Mouse (Mus musculus) CH12.LX (cell line): ENCODE measurements around the gene Capg. TPM values are rescaled to one million over a fixed set of nuclear protein-coding genes. Genes with fewer than 3 reads are reported as not detected.

Source experiments
- DNase-seq: peaks from one replicate; pipeline ENCODE4 v3.0.0-alpha.2; 2013; ENCODE audit errors: extremely low read depth
- H3K27ac ChIP-seq: 2 replicates; pipeline ENCODE4 v1.5.1; 2012; ENCODE audit warnings: low read depth, mild to moderate bottlenecking, control low read depth, moderate library complexity; ENCODE audit not compliant: insufficient read depth
- H3K27me3 ChIP-seq: replicated peaks from 2 replicates; pipeline ENCODE3; 2012; ENCODE audit warnings: inconsistent platforms
- H3K36me3 ChIP-seq, 2 experiments: replicated peaks in 1 of 2; 2 replicates each; pipeline versions ENCODE3 to v1.6.1; 2012; ENCODE audit warnings: inconsistent platforms in 1 of 2, low read length in 1 of 2, mild to moderate bottlenecking in 1 of 2, mixed read lengths in 1 of 2, moderate library complexity in 1 of 2; ENCODE audit not compliant: control insufficient read depth in 1 of 2, insufficient read depth in 1 of 2
- H3K4me1 ChIP-seq, 2 experiments: 2 replicates each; pipeline ENCODE4 v1.6.1; 2012; ENCODE audit warnings: inconsistent platforms in 1 of 2, moderate library complexity in 1 of 2; ENCODE audit not compliant: insufficient read depth in 2 of 2, control insufficient read depth in 1 of 2
- H3K4me2 ChIP-seq: 2 replicates; pipeline ENCODE4 v1.6.1; 2012; ENCODE audit warnings: low read depth, mild to moderate bottlenecking, control low read depth; ENCODE audit not compliant: poor library complexity, insufficient read depth, severe bottlenecking
- H3K4me3 ChIP-seq, 3 experiments: fragments of 150-350 bp in 1 of 3; sonication (generic) in 1 of 3; replicated peaks in 1 of 3; 2 replicates each; pipeline versions ENCODE3 to v1.5.1; 2011 to 2012; ENCODE audit warnings: low read depth in 2 of 3, low read length in 2 of 3, mild to moderate bottlenecking in 2 of 3, moderate library complexity in 2 of 3, control low read depth in 1 of 3, improper control_type of control experiment in 1 of 3, inconsistent platforms in 1 of 3, mixed read lengths in 1 of 3; ENCODE audit not compliant: poor library complexity in 1 of 3
- H3K79me2 ChIP-seq: replicated peaks from 2 replicates; pipeline ENCODE4 v1.6.1; 2012; ENCODE audit warnings: mild to moderate bottlenecking, moderate library complexity; ENCODE audit not compliant: control insufficient read depth, poor library complexity, insufficient read depth, severe bottlenecking; ENCODE audit errors: extremely low read depth
- H3K9ac ChIP-seq: 2 replicates; pipeline ENCODE4 v1.6.1; 2012; ENCODE audit warnings: low read depth, mild to moderate bottlenecking, control low read depth, moderate library complexity; ENCODE audit not compliant: insufficient read depth
- H3K9me3 ChIP-seq: replicated peaks from 2 replicates; pipeline ENCODE3; 2012; ENCODE audit warnings: low read length, inconsistent platforms, mixed read lengths
- BHLHE40 ChIP-seq: IDR thresholded peaks from 2 replicates; pipeline ENCODE4 v1.6.1; 2011; ENCODE audit warnings: mild to moderate bottlenecking, low read depth, low read length, improper control_type of control experiment
- CHD2 ChIP-seq: IDR thresholded peaks from 2 replicates; pipeline ENCODE4 v1.6.1; 2011; ENCODE audit warnings: low read length, improper control_type of control experiment
- CTCF ChIP-seq, 2 experiments: IDR thresholded peaks in 1 of 2; conservative IDR thresholded peaks in 1 of 2; 2 replicates each; pipeline ENCODE4 v1.5.1; 2011 to 2012; ENCODE audit warnings: low read depth in 2 of 2, low read length in 2 of 2, improper control_type of control experiment in 1 of 2, inconsistent platforms in 1 of 2, mild to moderate bottlenecking in 1 of 2, moderate library complexity in 1 of 2
- E2F4 ChIP-seq: IDR thresholded peaks from 2 replicates; pipeline ENCODE4 v1.6.1; 2011; ENCODE audit warnings: low read depth, low read length, improper control_type of control experiment; ENCODE audit not compliant: insufficient replicate concordance
- ELF1 ChIP-seq: IDR thresholded peaks from 2 replicates; pipeline ENCODE4 v1.6.1; 2014; ENCODE audit warnings: low read depth, mild to moderate bottlenecking, inconsistent platforms, low read length, improper control_type of control experiment
- GABPA ChIP-seq: IDR thresholded peaks from 2 replicates; pipeline ENCODE4 v1.6.1; 2012; ENCODE audit warnings: low read depth, low read length, improper control_type of control experiment, inconsistent platforms; ENCODE audit not compliant: insufficient replicate concordance
- HCFC1 ChIP-seq: IDR thresholded peaks from 2 replicates; pipeline ENCODE4 v1.6.1; 2012; ENCODE audit warnings: low read depth, mild to moderate bottlenecking, inconsistent platforms, low read length, improper control_type of control experiment
- IRF4 ChIP-seq: IDR thresholded peaks from 2 replicates; pipeline ENCODE4 v1.6.1; 2014; ENCODE audit warnings: low read depth, mild to moderate bottlenecking, inconsistent platforms, low read length, improper control_type of control experiment
- JUN ChIP-seq: IDR thresholded peaks from 2 replicates; pipeline ENCODE4 v1.6.1; 2011; ENCODE audit warnings: low read depth, mild to moderate bottlenecking, low read length, improper control_type of control experiment, moderate library complexity; ENCODE audit not compliant: insufficient read depth
- KAT2A ChIP-seq: IDR thresholded peaks from 2 replicates; pipeline ENCODE4 v1.6.1; 2012; ENCODE audit warnings: low read length, improper control_type of control experiment, inconsistent platforms; ENCODE audit not compliant: insufficient replicate concordance
- MAX ChIP-seq: IDR thresholded peaks from 2 replicates; pipeline ENCODE4 v1.6.1; 2011; ENCODE audit warnings: low read length, improper control_type of control experiment
- MAZ ChIP-seq: IDR thresholded peaks from 2 replicates; pipeline ENCODE4 v1.6.1; 2012; ENCODE audit warnings: low read depth, mild to moderate bottlenecking, inconsistent platforms, low read length, improper control_type of control experiment, moderate library complexity
- MEF2A ChIP-seq: IDR thresholded peaks from 2 replicates; pipeline ENCODE4 v1.6.1; 2014; ENCODE audit warnings: low read depth, mild to moderate bottlenecking, inconsistent platforms, low read length, improper control_type of control experiment, borderline replicate concordance
- MXI1 ChIP-seq: IDR thresholded peaks from 2 replicates; pipeline ENCODE4 v1.6.1; 2011; ENCODE audit warnings: mild to moderate bottlenecking, low read depth, low read length, improper control_type of control experiment
- MYC ChIP-seq: IDR thresholded peaks from 2 replicates; pipeline ENCODE4 v1.6.1; 2011; ENCODE audit warnings: low read depth, mild to moderate bottlenecking, improper control_type of control experiment, low read length
- NELFE ChIP-seq: IDR thresholded peaks from 2 replicates; pipeline ENCODE4 v1.6.1; 2011; ENCODE audit warnings: low read depth, low read length, improper control_type of control experiment
- NRF1 ChIP-seq: IDR thresholded peaks from 2 replicates; pipeline ENCODE4 v1.6.1; 2014; ENCODE audit warnings: low read depth, mild to moderate bottlenecking, inconsistent platforms, low read length, improper control_type of control experiment, moderate library complexity
- POLR2A ChIP-seq: IDR thresholded peaks from 2 replicates; pipeline ENCODE4 v1.6.1; 2011; ENCODE audit warnings: low read depth, mild to moderate bottlenecking, improper control_type of control experiment, low read length
- POLR2AphosphoS2 ChIP-seq: IDR thresholded peaks from 2 replicates; pipeline ENCODE4 v1.6.1; 2011; ENCODE audit warnings: low read depth, low read length, improper control_type of control experiment
- SIN3A ChIP-seq: IDR thresholded peaks from 2 replicates; pipeline ENCODE4 v1.6.1; 2012; ENCODE audit warnings: low read length, improper control_type of control experiment, inconsistent platforms
- TBP ChIP-seq: conservative IDR thresholded peaks from 2 replicates; pipeline ENCODE4 v1.6.1; 2011; ENCODE audit warnings: low read depth, low read length, improper control_type of control experiment
- TCF12 ChIP-seq: IDR thresholded peaks from 2 replicates; pipeline ENCODE4 v1.6.1; 2014; ENCODE audit warnings: low read depth, mild to moderate bottlenecking, inconsistent platforms, low read length, improper control_type of control experiment
- UBTF ChIP-seq: IDR thresholded peaks from 2 replicates; pipeline ENCODE4 v1.6.1; 2012; ENCODE audit warnings: low read depth, mild to moderate bottlenecking, inconsistent platforms, low read length, improper control_type of control experiment, moderate library complexity
- ZC3H11A ChIP-seq: IDR thresholded peaks from 2 replicates; pipeline ENCODE4 v1.6.1; 2012; ENCODE audit warnings: low read depth, mild to moderate bottlenecking, inconsistent platforms, low read length, improper control_type of control experiment
- ZMIZ1 ChIP-seq: IDR thresholded peaks from 2 replicates; pipeline ENCODE4 v1.6.1; 2012; ENCODE audit warnings: low read depth, mild to moderate bottlenecking, inconsistent platforms, low read length, improper control_type of control experiment
- ZNF384 ChIP-seq: IDR thresholded peaks from 2 replicates; pipeline ENCODE4 v1.6.1; 2012; ENCODE audit warnings: low read depth, low read length, improper control_type of control experiment, inconsistent platforms
- dilution Hi-C: fragments of 300-500 bp; cut with MboI; formaldehyde crosslinking; loops from 2 replicates; pipeline ENCODE4 v1.14.3; 2020; ENCODE audit warnings: low sequenced_read_pairs; ENCODE audit not compliant: extremely low pct_unique_long_range_greater_than_20kb, extremely low pct_ligation_motif_present
- in situ Hi-C: fragments of 300-500 bp; cut with MboI; formaldehyde crosslinking; loops from 3 replicates; pipeline ENCODE4 v1.14.3; 2019; ENCODE audit warnings: low sequenced_read_pairs, low pct_ligation_motif_present, low pct_unique_long_range_greater_than_20kb, mixed read lengths
- polyA plus RNA-seq: library from polyadenylated mRNA; unstranded; fragments of >175 nt; gene quantifications from 2 replicates; pipeline ENCODE4 v1.2.1, GENCODE M21; 2012; ENCODE audit warnings: low read depth; ENCODE audit not compliant: insufficient read length
- total RNA-seq, 2 experiments: library from RNA; depleted of rRNA; stranded (reverse); fragments of 300-350 nt in 1 of 2; fragments of >200 nt in 1 of 2; gene quantifications; 2 replicates each; pipeline ENCODE4 v1.2.3; 2012 to 2014

Gene Capg
- total and polyA plus RNA-seq, 3 experiments = 175 to 264 (median 196) TPM

DNA sequence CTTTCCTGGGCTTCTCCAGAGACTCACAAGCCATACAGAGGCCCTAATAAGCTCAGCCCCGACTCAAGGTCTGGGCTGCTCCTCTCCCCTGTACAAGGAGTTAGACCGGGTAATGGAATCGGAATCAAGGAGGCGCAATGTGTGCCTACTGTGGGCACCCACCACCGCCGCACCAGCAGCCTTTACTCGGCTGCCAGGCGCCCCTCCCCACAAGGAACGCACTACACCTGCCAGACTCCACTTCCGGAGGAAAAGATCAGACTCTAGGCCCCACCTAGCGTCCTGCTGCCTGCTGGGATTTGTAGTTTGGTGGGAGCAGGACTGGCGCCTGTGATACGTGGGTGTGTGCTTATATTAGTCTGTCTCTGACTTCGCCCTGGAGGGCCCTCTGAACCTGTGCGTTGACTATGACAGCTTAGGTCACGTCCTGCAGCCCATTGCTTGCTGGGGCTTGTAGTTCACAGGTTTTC lies 5.6 kb upstream of the Capg start:
- no peaks in the 10 kb centered on the region for H3K36me3 ChIP-seq
- H3K4me1 ChIP-seq = peaks cover 4 to 39% of the 10 kb centered on the region in 2 experiments; a peak in 3 of 4 replicates
- dilution Hi-C loops = no loop called here
- DNase-seq = peak; percentile 94
- in situ Hi-C loops = loop anchor here (5.0 kb wide), 1 partner anchor 111 kb away; no protein-coding TSS in a partner anchor
- H3K4me3 ChIP-seq = peak overlapping the region; percentile 36 to 53 (median 52)
- TF ChIP-seq JUN (no peak), E2F4 (0 out of 2 replicates have a peak, but pooled peaks have one; percentile 20), MEF2A (no peak), POLR2AphosphoS2 (no peak), TBP (no peak), ZMIZ1 (peak; percentile 42; the same call in 1 of the 2 replicates), MAX (no peak), MXI1 (no peak), MAZ (peak; percentile 67; the same call in 1 of the 2 replicates), BHLHE40 (0 out of 2 replicates have a peak, but pooled peaks have one; percentile 24), POLR2A (peak; percentile 81), ELF1 (peak; percentile 87), UBTF (no peak), CHD2 (peak; percentile 53; the same call in 1 of the 2 replicates), TCF12 (peak; percentile 53; the same call in 1 of the 2 replicates), NELFE (peak; percentile 69), ZNF384 (no peak), KAT2A (peak; percentile 95; the same call in 1 of the 2 replicates), CTCF (conservative IDR thresholded peaks at IDR 0.05 in 1 of 2, IDR thresholded peaks at IDR 0.05 in 1 of 2; ENCODE audit: low read depth in 2 of 2, low read length in 2 of 2) (no peak), NRF1 (0 out of 2 replicates have a peak, but pooled peaks have one; percentile 27), GABPA (peak; percentile 59; the same call in 1 of the 2 replicates), MYC (peak; percentile 29; the same call in 1 of the 2 replicates), ZC3H11A (no peak), HCFC1 (peak; percentile 98), IRF4 (0 out of 2 replicates have a peak, but pooled peaks have one; percentile 44), SIN3A (peak; percentile 58)
- H3K9ac ChIP-seq = peak overlapping the region; percentile 15
- no peaks in the 10 kb centered on the region for H3K27me3 ChIP-seq
- H3K27ac ChIP-seq = no peak overlapping the region
- H3K4me2 ChIP-seq = peak overlapping the region; percentile 58
- no peaks in the 10 kb centered on the region for H3K79me2 ChIP-seq
- H3K9me3 ChIP-seq = peaks cover 5% of the 10 kb centered on the region
